Mouse (Mus musculus) CD4-positive, CD25-positive, alpha-beta regulatory T cell, adult 9 weeks (primary cell): ENCODE results near the gene Fndc11. TPM values are rescaled to one million over a fixed set of nuclear protein-coding genes. Genes with fewer than 3 reads are reported as not detected.

Experiments
- polyA plus RNA-seq: library from polyadenylated mRNA; unstranded; fragments of 100-300 nt; shearing (Covaris generic); gene quantifications from one replicate; pipeline ENCODE4 v1.2.1, GENCODE M21; 2017

Gene Fndc11
- polyA plus RNA-seq = not detected

DNA sequence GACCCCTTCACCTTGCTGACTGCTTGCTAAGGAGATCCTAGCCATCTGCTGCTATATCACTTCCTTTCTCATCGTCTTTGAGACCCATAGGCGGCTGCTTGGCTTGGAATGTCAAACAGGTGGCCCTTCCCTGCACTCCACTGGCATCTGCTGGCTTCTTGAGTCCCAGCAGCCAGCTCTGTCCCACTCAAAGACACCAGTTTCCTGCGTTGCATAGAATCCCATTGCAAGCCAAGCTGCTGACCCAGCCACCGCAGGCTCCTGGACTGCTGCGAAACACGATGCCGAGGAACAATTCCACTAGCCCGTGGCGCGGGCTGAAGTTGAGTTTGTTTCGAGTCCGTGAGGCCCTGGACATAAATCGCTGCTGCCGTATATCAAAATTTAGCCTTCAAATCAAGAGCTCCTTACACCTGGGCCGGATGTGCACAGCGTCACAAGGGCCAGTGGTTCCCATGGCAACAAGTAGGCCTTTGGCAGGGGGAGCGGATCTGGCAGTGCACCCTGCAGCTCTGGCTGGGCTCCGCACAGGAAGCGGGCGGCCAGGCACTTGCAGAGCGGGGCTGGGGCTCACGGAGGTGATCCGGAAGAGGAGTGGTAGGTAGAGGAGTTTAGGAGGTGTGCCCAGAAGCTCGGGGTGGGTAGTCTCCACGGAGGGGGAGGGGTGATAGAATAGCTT, at the start of gene Fndc11:
Gene Fndc11, plus strand, starts transcription at position 476 of the 679 bp plus-strand sequence.

DNA sequence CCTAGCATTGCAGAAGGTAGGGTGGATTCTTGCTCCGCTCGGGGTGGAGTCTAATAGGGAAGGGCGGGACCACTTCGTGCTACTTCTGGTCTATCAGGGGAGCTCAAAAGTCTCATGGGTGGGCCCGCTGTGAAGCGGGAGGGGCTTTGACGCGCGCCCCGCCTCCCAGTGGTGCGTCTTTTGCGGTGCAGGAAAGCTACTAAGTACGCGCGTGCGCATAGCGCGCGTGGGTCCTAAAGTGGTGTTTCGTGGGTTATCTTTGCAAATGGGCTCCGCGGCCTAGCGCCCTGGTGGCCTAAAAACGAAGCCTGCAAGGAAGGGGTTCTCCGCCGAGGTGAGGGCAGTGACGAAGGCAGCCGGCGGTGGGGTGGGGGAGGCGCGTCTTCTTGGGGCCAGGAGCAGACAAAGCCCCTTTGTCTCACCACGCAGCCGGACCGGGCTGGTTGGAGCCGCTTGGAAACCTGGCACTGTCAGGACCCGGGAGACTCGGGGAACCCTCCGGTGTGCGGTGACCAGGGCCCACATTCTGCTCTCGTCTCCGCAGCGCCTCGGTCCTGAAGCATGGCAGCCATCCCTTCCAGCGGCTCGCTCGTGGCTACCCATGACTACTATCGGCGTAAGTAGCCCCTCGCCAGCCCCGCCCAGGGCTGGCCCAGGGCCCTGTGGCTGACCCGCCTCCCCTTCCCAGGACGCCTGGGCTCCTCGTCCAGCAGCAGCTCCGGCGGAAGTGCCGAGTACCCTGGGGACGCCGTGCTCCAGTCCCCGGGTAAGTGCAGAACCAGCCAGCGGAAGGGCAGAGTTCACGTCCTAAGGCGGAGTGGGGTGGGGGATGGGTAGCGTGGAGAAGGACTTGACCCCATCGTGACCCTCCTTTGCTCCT, 32.5 kb upstream of the Fndc11 start, which contains the start of gene Ppdpf:
Gene Ppdpf, plus strand, starts transcription at position 127 of the 880 bp plus-strand sequence.

DNA sequence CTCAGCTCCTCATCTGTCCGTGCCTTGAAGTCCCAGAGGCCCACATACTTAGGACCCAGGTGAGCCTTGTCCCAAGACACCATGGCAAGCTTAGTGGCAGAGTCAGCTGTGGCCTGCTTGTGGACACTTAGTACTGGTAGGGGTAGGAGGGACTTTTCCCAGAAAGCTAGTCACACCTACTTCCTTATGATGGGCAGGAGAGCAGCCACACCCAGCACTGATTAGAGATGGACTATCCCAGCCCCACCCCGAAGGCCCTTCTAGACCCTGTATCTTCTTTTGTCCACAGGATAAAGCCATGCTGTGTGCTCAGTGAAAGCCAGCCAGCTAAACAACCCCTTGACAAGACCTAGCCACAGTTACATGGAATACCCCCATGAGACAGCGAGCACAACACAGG, 17.4 kb upstream of the Fndc11 start, which contains the start of gene Ptk6:
Gene Ptk6, minus strand, starts transcription at position 368 of the 400 bp plus-strand sequence.

DNA sequence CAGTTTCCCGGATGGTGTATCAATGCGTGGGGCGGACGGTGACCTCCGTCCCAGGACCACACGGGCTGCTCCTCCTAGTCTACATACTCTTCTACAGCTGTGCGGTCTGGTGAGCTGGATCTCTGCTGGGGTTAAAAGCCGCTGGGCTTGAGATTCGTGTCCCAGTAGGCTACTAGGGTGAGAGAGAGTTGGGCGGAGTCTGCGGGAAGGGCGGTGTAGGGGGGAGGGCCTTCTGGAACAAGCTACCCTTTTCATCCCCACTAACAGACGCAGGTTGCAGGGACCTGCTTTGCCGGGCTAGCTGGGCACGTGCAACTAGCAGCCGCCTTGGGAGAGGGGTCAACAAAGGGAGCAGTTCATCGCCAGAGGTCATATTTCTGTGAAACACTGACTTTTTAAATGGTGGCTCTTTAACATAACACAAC, 6.8 kb upstream of the Fndc11 start, which contains the start of gene Srms:
Gene Srms, minus strand, starts transcription at position 165 of the 425 bp plus-strand sequence.

DNA sequence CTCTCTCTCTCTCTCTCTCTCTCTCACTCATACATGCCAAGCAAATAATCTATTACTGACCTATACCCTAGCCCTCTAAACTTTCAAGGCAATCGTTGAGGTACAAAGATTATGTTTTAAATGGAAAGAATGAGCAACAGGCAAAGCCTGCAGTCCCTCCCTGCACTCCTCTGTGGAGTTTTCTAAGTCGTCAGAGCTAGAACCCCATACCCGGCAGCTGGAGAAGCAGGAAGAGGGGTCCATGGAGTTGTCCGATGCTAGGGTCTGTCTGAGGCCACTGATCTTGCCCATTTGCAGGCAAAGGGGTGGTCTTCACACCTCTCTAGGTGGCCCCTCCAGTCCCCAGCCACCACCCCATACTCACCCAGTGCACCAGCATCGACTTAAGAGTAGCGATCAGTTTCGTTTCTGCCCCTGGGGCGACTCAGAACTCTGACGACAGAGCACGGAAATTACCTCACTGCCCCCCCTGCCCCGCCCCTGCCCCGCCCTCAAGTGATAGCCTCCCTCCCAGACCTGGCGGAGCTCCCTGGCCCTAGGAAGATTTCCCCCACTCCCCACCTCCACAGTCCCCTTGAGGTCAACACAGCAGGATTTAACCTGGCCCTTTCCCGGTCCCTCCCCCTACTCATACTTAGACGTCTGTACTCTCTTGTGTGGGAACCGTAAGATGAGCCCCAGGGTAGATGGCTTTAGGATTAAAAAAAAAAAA, 21.9 kb downstream of the Fndc11 start, which contains the start of gene Helz2:
Gene Helz2, minus strand, starts transcription at position 426 of the 712 bp plus-strand sequence.

Other genes with a start within 250 kb of the Fndc11 start
- 1.0 TPM for gene Col20a1, start 233.5 kb upstream of the Fndc11 start, polyA plus RNA-seq
- not detected for gene Chrna4, start 176.5 kb upstream of the Fndc11 start, polyA plus RNA-seq
- gene Kcnq2, start 84.7 kb upstream of the Fndc11 start, polyA plus RNA-seq = not detected
- gene Eef1a2, start 63.0 kb upstream of the Fndc11 start, polyA plus RNA-seq = not detected
- 356 TPM for gene Ppdpf, start 32.8 kb upstream of the Fndc11 start, polyA plus RNA-seq
- not detected for gene Ptk6, start 17.2 kb upstream of the Fndc11 start, polyA plus RNA-seq
- gene Srms, start 6.8 kb upstream of the Fndc11 start, polyA plus RNA-seq = 1.1 TPM
- gene Helz2, start 22.0 kb downstream of the Fndc11 start, polyA plus RNA-seq = 25.0 TPM
- gene Gmeb2, start 68.0 kb downstream of the Fndc11 start, polyA plus RNA-seq = 9.9 TPM
- 0.25 TPM for gene Stmn3, start 94.5 kb downstream of the Fndc11 start, polyA plus RNA-seq
- 68.3 TPM for gene Rtel1, start 99.7 kb downstream of the Fndc11 start, polyA plus RNA-seq
- gene Zgpat, start 144.9 kb downstream of the Fndc11 start, polyA plus RNA-seq = 76.0 TPM
- gene Arfrp1, start 145.4 kb downstream of the Fndc11 start, polyA plus RNA-seq = 162 TPM
- gene Lime1, start 160.1 kb downstream of the Fndc11 start, polyA plus RNA-seq = 343 TPM
- gene Zbtb46, start 239.4 kb downstream of the Fndc11 start, polyA plus RNA-seq = 1.5 TPM